Mouse (Mus musculus) heart, embryonic 10.5 days (tissue): ENCODE data around the gene Wdr81. TPM values are rescaled to one million over a fixed set of nuclear protein-coding genes. Genes with fewer than 3 reads are reported as not detected.
"Not testable (repeated sequence)": the region's sequence is repeated elsewhere in the genome, so short reads cannot be mapped to it uniquely, and the experiment has no call there.

Experiments
- DNase-seq: peaks from one replicate; pipeline ENCODE4 v3.0.0-alpha.2; 2017; ENCODE audit warnings: low spot score
- H3K27ac ChIP-seq: fragments of 300-500 bp; sonication (generic); 2 replicates; pipeline ENCODE4 v1.5.1; 2016; ENCODE audit warnings: mild to moderate bottlenecking
- H3K27me3 ChIP-seq: fragments of 300-500 bp; sonication (generic); 2 replicates; pipeline ENCODE4 v1.6.1; 2016; ENCODE audit warnings: mild to moderate bottlenecking; ENCODE audit not compliant: poor library complexity, insufficient read depth, severe bottlenecking
- H3K36me3 ChIP-seq: fragments of 300-500 bp; sonication (generic); 2 replicates; pipeline ENCODE4 v1.6.1; 2016; ENCODE audit warnings: mild to moderate bottlenecking, moderate library complexity
- H3K4me1 ChIP-seq: fragments of 300-500 bp; sonication (generic); 2 replicates; pipeline ENCODE4 v1.6.1; 2016; ENCODE audit warnings: mild to moderate bottlenecking
- H3K4me3 ChIP-seq: fragments of 300-500 bp; sonication (generic); 2 replicates; pipeline ENCODE4 v1.5.1; 2016; ENCODE audit warnings: mild to moderate bottlenecking, moderate library complexity
- H3K9me3 ChIP-seq: fragments of 300-500 bp; sonication (generic); 2 replicates; pipeline ENCODE4 v1.6.1; 2016; ENCODE audit warnings: mild to moderate bottlenecking, moderate library complexity
- WGBS: fragments of 180-500 bp; shearing (Covaris S2); methylation state at CpG from one replicate; pipeline ENCODE4 v1.1.7; 2016; 5-methylcytosine and 5-hydroxymethylcytosine counted together
- polyA plus RNA-seq: library from polyadenylated mRNA; unstranded; fragments of >200 nt; fragmentation: Nextera tagmentation; extraction: Ambion mirVana; gene quantifications from 2 replicates; pipeline ENCODE4 v1.2.1, GENCODE M21; 2016

Wdr81 gene
- polyA plus RNA-seq, 1 experiment from 2014 or later, result 7.6 TPM

DNA sequence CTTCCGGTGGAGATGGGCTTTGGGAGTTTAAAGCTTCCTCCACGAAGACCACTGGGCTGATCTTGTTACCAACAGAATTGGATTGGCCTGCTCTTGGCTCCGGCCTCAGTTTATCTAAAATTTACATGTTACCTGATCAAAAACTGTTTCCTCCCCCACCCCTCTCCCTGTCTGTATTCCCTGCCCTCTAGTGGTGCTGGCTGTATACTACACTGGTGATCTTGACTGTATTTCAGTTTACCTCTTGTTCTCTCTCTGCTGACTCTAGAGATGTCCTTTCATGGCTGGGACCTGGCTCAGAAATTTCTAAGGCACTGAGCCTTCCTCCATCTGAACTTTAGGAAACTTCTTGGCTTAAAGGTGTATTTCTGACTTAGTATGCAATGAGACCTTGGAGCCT lies 3.7 kb upstream of the Wdr81 start:
- Histone ChIP-seq H3K36me3 (no peaks in the 10 kb centered on the region), H3K27me3 (no peaks in the 10 kb centered on the region), H3K4me3 (no peak overlapping the region), H3K4me1 (peaks cover 61% of the 10 kb centered on the region), H3K9me3 (no peaks in the 10 kb centered on the region), H3K27ac (0 out of 2 replicates have a peak overlapping the region, but pooled peaks have one; percentile 22)
- 14% methylated on average over 3 of the region's 3 CpGs for WGBS
- peak; percentile 75 for DNase-seq

DNA sequence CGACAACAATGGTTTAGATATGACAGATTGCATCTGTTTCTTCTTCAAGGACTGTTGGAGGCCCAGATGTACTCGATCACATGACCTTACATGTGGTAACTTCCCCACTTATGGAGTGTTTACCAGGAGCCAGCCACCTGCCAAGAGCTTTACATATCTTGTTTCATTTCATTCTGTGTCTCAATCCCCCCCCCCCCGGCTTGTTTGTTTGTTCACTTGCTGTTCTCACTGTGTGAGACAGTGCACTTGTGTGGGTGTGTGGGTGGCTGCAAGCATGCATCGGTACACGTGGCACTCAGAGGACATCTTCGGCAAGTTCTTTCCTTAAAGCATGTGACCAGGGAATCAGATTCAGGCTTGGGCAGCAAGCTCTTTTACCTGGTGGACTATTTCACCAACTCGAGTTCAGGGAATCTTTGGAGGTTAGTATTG lies 1.9 kb upstream of the Wdr81 start:
- no peak overlapping the region for H3K27ac ChIP-seq
- no peak overlapping the region for H3K4me3 ChIP-seq
- H3K27me3 ChIP-seq, result no peaks in the 10 kb centered on the region
- H3K4me1 ChIP-seq, result peaks cover 47% of the 10 kb centered on the region
- H3K9me3 ChIP-seq, result no peaks in the 10 kb centered on the region
- 88% methylated on average over 7 of the region's 7 CpGs for WGBS
- DNase-seq, result no peak
- peaks cover 8% of the 10 kb centered on the region; the same call in 1 of the 2 replicates for H3K36me3 ChIP-seq

DNA sequence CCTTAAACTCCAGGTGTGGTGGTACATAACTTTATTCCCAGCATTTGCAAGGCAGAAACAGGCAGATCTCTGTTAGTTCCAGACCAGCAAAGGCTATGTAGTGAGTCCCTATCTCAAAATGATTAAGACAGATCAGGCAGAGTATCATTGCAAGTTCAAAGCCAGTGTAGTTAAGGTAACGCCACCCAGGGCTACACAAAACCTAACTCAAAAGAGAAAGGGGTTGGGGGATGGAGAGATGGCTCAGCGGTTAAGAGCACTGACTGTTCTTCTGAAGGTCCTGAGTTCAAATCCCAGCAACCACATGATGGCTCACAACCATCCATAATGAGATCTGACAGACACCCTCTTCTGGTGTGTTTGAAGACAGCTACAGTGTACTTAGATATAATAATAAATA lies 1.5 kb upstream of the Wdr81 start:
- H3K27me3 ChIP-seq, H3K4me3 ChIP-seq, H3K36me3 ChIP-seq, H3K27ac ChIP-seq, H3K9me3 ChIP-seq, DNase-seq: not testable (repeated sequence)
- 87% methylated on average over 2 of the region's 2 CpGs for WGBS
- peaks cover 47% of the 10 kb centered on the region for H3K4me1 ChIP-seq

DNA sequence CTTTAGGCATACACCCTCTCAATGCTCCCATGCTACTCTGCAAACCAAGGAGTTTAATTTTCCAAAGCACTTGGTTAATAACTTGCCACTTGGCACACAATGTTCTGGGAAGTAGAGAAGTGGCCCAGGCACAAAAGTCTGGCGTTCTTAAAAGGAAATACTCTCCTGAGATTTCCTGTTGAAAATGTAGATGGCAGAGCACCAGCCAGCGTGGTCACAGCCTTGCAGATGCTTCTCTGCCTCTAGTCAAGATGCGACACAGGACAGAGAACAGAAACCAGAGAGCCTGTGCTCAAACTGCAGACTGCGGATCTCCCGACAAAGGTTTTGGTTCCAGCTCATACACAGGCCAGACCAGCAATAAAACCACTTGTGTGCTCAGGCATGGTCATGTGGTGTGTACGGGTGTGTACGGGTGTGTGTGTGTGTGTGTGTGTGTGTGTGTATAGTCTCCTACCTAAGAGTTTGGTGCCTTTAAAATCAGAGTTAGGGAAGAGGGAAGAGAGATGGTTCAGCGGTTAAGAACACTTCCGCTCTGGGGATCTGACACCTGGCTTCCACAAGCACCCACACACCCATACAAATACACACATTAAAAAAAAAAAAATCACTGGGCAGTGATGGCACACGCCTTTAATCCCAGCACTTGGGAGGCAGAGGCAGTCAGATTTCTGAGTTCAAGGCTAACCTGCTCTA lies 672 bp upstream of the Wdr81 start:
- WGBS, result 74% methylated on average over 10 of the region's 10 CpGs
- peaks cover 53% of the 10 kb centered on the region for H3K4me1 ChIP-seq
- no peaks in the 10 kb centered on the region for H3K27me3 ChIP-seq
- H3K9me3 ChIP-seq, result no peaks in the 10 kb centered on the region
- H3K36me3 ChIP-seq, result peaks cover 11% of the 10 kb centered on the region; the same call in 1 of the 2 replicates
- H3K4me3 ChIP-seq, result peak overlapping the region; percentile 75
- peak; percentile 74 for DNase-seq
- peak overlapping the region; percentile 86 for H3K27ac ChIP-seq

DNA sequence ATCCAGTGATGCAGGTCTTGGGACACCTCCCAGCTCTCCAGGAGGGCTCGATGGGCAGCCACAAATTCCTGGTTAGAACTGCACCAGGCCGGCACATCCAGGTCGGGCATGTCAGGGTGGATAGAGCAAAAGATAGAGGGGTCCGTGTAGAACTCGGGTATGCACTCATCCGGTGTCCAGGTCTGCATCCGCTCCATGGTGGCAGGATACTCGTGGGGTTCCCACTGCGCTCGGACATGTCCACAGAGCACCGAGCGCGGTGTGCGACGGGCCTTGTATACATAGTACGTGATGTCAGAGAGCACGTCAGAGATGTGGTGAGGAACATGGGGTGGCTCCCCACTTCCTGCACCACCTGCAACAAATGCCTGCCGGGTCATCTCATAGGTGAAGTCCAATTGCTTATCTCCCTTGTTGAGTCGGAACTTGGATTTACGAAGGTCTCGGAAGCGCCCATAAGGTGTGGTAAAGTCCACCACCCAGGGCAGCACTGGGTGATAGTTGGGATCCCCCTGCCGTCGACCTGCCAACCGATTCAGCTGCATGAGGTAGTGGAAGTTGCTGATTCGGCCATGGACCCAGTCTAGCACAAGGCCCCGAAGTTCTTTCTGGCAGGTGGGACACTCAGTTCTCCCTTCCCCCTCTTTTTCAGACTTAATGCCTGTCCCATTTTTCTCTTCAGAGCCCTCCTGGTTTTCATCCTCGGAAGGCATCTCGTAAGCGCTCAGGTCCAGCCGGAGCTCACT lies 1.5 kb downstream of the Wdr81 start:
- peaks cover 45% of the 10 kb centered on the region for H3K4me1 ChIP-seq
- DNase-seq, result peak; percentile 73
- no peaks in the 10 kb centered on the region for H3K9me3 ChIP-seq
- H3K27ac ChIP-seq, result no peak overlapping the region
- no peak overlapping the region for H3K4me3 ChIP-seq
- H3K27me3 ChIP-seq, result no peaks in the 10 kb centered on the region
- WGBS, result 90% methylated on average over 31 of the region's 31 CpGs
- peaks cover 31% of the 10 kb centered on the region for H3K36me3 ChIP-seq

DNA sequence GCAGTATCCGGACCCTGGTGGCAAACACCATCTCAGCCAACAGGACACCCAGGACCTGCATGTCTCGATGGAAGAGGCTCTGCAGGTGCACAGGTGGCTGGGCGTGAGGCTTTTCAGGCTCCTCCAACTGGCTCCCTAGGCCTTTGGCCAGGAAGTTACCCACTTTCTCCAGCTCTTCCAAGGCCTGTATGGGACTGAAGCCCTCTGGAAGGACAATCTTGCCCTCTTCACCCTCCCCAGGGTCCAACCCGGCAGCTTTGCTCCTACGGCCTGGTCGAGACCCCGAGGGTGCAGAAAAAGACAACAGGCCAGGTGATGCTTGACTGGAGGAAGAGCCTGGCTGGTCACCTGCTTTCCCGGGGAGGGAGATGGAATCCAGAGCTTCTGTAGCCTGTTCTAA lies 2.4 kb downstream of the Wdr81 start:
- Histone ChIP-seq H3K36me3 (peaks cover 38% of the 10 kb centered on the region), H3K4me1 (peaks cover 44% of the 10 kb centered on the region)
- WGBS, result 93% methylated on average over 8 of the region's 8 CpGs

DNA sequence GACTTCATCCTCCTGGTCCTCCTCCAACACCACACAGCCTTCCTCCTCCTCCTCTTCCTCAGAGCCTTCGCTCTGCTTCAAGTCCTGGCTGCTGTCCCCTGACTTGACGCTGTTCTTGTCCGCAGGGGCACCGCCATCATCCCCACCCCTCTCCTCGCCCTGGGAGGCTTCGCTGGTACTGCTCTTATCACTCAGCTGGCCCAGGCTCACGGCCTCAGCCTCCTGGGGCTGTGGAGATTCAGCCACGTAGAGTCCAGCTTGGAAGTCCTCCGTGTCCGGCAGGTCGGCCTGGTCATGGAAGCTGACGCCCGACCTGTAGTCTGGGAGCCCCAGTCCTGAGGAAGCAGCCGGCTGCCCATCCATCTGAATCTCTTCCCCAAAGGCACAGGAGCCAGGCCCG lies 3.6 kb downstream of the Wdr81 start:
- peak overlapping the region; percentile 72 for H3K27ac ChIP-seq
- no peaks in the 10 kb centered on the region for H3K9me3 ChIP-seq
- peaks cover 44% of the 10 kb centered on the region for H3K4me1 ChIP-seq
- no peak overlapping the region for H3K4me3 ChIP-seq
- H3K27me3 ChIP-seq, result no peaks in the 10 kb centered on the region
- H3K36me3 ChIP-seq, result peaks cover 42% of the 10 kb centered on the region
- WGBS, result 70% methylated on average over 15 of the region's 15 CpGs
- no peak for DNase-seq

More for the DNA sequence above, 2.4 kb downstream of the Wdr81 start:
- Histone ChIP-seq H3K9me3 (no peaks in the 10 kb centered on the region), H3K27me3 (no peaks in the 10 kb centered on the region), H3K4me3 (no peak overlapping the region), H3K27ac (no peak overlapping the region)
- no peak for DNase-seq

DNA sequence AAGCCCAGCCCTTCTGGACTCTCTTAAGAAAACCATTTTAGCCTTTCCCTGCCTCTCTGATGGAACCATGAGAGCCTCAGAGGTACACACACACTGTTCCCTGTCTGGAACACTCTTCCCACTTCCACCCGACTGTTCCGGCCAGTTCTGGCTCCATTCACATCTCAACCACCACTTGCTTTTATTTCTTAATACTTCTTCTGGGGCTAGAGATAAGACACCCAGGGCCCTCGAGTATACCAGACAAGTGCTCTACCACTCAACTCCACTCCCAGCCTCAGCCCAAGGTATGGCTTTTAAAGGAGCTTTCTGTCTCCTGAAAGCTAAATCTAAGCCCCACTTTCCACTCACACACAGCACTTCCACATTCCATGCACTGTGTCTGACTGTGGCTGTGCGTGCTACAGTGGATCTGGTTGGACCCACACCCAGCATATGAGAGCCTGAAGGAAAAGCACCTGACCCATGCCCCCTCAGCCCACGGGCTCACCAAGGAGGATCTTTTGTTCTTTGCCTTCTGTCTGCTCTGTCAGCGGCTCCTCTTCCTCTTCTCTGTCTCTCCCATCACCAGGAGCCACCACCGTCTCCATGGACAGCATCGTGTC lies 4.1 kb downstream of the Wdr81 start:
- H3K36me3 ChIP-seq, result peaks cover 45% of the 10 kb centered on the region
- WGBS, result 79% methylated on average over 8 of the region's 8 CpGs
- no peaks in the 10 kb centered on the region for H3K9me3 ChIP-seq
- H3K27me3 ChIP-seq, result no peaks in the 10 kb centered on the region
- H3K4me3 ChIP-seq, result no peak overlapping the region
- H3K4me1 ChIP-seq, result peaks cover 46% of the 10 kb centered on the region
- no peak for DNase-seq
- peak overlapping the region; percentile 72; the same call in 1 of the 2 replicates for H3K27ac ChIP-seq

DNA sequence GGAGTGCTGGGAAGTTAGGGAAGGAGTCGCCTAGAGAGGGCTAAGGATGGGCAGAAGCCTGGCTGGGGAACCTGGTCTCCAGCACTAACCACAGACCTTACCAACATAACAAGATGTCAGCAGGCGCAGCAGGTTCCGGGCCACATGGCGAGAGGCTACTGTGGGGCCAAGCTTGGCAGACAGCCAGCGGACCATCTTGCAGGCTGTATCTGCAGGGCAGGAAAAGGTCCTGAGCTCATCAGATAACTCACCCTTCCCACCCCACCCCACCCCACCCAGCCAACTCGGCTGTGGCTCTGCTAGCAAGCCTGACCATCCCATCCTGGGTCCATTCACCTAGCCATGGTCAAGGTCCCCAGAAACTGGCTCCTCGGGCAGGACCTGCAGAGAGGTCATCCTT lies 4.8 kb downstream of the Wdr81 start:
- Histone ChIP-seq H3K27me3 (no peaks in the 10 kb centered on the region), H3K27ac (no peak overlapping the region), H3K4me1 (peaks cover 47% of the 10 kb centered on the region), H3K36me3 (peaks cover 52% of the 10 kb centered on the region), H3K9me3 (no peaks in the 10 kb centered on the region), H3K4me3 (no peak overlapping the region)
- DNase-seq, result peak; percentile 87
- WGBS, result 71% methylated on average over 7 of the region's 7 CpGs

DNA sequence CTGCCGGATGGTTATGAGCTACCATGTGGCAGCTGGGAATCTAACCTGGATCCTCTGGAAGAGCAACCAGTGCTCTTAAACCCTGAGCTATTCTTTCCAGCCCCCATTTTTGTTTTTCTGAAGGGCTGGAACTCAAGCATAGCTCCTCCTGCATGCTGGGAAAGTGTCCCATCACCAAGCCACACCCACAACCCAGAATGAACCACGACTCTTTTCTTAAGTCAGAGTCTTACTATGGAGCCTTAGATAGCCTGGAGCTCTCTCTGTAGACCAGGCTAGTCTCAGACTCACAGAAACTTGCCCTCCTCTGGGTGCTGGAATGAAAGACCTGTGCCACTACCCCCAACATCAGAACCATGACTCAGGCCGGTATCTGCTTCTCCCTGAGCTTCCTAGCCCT lies 5.9 kb downstream of the Wdr81 start:
- 78% methylated on average over 3 of the region's 3 CpGs for WGBS
- Histone ChIP-seq H3K36me3 (peaks cover 62% of the 10 kb centered on the region), H3K9me3 (no peaks in the 10 kb centered on the region), H3K27ac (peak overlapping the region; percentile 48; the same call in 1 of the 2 replicates), H3K4me1 (peaks cover 47% of the 10 kb centered on the region), H3K27me3 (no peaks in the 10 kb centered on the region), H3K4me3 (no peak overlapping the region)
- no peak for DNase-seq

DNA sequence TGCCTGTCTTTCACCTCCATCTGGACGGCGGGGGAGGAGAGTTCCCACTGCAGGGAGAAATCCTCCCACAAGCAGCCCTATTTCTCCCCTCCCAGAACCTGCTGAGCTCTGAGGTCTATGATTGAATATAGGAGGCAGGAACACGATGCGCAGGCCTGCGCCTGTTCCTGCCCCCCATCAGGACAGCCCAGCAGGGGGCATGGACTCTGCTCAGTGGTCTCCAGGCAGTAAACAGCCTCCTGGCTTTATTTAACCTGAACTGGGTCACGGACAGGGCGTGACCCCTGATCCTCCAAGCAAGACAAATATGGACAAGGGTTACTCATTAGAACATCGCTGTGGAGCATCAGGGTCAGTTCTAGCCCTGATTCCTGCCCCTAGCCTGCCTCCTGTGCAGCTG lies 10.8 kb downstream of the Wdr81 start:
- Histone ChIP-seq H3K4me1 (peaks cover 22% of the 10 kb centered on the region), H3K9me3 (no peaks in the 10 kb centered on the region), H3K27ac (peak overlapping the region; percentile 7; the same call in 1 of the 2 replicates), H3K36me3 (peaks cover 64% of the 10 kb centered on the region), H3K4me3 (no peak overlapping the region), H3K27me3 (no peaks in the 10 kb centered on the region)
- WGBS, result 70% methylated on average over 8 of the region's 8 CpGs
- no peak for DNase-seq

DNA sequence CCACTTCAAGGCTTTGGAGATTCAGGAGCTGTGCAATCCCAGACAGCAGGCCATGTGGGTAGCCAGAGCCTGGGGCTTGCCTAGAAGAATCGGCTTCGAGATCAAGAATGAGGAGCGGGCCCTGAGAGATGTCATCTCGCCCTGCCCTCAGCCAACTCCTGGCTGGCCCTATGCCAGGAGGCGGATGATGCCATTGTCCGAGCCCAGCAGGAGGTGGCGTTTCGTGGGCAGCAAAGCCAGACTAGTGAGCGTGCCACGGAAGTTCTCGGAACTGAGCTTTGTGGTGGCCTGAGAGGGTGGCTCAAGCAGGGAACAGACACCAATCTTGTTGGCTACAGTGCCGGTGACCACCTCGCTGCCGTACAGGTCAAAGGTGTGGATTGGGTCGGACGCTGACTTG lies 12.9 kb downstream of the Wdr81 start:
- Histone ChIP-seq H3K27ac (no peak overlapping the region), H3K27me3 (0 out of 2 replicates have a peak, but pooled peaks cover 5% of the 10 kb centered on the region), H3K9me3 (no peaks in the 10 kb centered on the region), H3K4me1 (peaks cover 28% of the 10 kb centered on the region), H3K36me3 (peaks cover 45% of the 10 kb centered on the region), H3K4me3 (no peak overlapping the region)
- WGBS, result 93% methylated on average over 16 of the region's 16 CpGs
- DNase-seq, result no peak

DNA sequence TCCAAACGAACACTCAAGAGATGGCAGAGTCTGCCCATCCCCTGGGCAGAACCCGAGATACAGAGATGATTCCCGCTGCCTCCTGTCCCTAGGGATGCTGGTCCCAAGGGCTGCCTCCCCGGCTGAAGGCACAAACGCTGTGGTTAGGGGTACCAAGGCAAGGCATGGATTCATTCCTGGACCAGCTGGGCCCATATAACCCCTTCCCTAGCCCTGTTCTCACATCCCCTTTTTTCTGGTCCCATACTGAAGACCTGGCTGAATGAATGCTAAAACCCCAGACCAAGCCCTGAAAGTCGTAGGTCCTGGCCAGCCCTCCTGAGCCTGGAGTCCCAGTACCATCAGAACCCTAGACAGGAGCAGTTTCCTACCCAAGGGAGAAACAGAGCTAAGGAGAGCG lies 13.5 kb downstream of the Wdr81 start:
- Histone ChIP-seq H3K4me3 (no peak overlapping the region), H3K4me1 (peaks cover 31% of the 10 kb centered on the region), H3K27ac (no peak overlapping the region), H3K9me3 (no peaks in the 10 kb centered on the region), H3K36me3 (peaks cover 45% of the 10 kb centered on the region), H3K27me3 (0 out of 2 replicates have a peak, but pooled peaks cover 5% of the 10 kb centered on the region)
- no peak for DNase-seq
- 78% methylated on average over 7 of the region's 7 CpGs for WGBS
